Mouse (Mus musculus) urinary bladder, postnatal 25 days (tissue): ENCODE results near the gene Ptrh1.

Source experiments
- DNase-seq: peaks from one replicate; pipeline ENCODE4 v3.0.0; 2022; ENCODE audit warnings: low spot score

Ptrh1 gene

DNA sequence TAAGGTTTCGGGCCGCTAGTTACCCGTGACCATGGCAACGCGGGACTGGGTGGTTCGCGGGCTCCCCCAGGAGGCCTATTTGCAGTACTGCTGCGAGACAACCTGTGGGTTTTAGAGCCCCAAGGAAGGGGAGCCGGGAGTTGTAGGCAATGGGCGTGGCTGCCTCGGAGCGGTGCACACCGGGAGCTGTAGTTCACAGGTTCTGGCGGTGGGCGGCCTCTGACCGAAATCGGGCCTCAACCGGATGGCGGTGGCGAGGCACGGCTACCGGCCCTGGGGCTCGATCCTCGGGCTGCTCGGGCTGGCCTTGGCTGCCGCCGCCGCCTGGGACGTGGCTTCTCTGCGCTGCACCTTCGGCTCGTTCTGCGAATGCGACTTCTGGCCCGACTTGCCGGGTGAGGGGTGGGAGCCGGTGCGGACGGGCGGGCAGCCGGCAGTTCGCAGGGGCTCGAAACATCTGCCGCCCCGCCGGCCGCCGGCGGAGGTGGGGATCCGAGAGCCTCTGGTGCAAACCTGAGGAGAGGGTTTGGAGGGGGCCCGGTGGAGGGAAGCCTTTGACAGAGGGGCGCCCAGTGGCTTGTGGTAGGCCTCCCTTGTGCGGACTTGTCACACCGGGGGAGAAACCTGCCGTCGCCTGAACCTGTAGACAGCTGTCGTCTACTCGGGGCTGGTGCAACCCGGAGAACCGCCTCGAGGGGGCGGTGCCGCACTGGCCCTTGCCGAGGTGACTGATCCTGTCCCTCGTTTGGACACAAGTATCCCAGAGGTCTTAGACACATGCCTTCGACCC, 18.3 kb upstream of the Ptrh1 start, which contains the start of gene Tor2a:
Gene Tor2a, plus strand, starts transcription at position 179 of the 790 bp plus-strand sequence.
- DNase-seq = peak; percentile 95

DNA sequence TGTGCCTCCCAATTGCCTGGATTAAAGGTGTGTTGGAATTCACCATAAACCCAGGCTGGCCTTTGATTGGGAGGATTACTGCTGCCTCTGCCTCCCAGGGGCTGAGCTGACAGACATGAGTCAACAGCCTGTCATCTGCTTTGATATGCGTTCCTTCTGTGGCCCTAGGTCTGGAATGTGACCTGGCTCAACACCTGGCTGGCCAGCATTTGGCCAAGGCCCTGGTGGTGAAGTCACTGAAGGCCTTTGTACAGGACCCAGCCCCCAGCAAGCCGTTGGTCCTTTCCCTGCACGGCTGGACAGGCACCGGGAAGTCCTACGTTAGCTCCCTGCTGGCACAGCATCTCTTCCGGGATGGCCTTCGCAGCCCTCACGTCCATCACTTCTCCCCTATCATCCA, 17.1 kb upstream of the Ptrh1 start:
- DNase-seq = no peak

DNA sequence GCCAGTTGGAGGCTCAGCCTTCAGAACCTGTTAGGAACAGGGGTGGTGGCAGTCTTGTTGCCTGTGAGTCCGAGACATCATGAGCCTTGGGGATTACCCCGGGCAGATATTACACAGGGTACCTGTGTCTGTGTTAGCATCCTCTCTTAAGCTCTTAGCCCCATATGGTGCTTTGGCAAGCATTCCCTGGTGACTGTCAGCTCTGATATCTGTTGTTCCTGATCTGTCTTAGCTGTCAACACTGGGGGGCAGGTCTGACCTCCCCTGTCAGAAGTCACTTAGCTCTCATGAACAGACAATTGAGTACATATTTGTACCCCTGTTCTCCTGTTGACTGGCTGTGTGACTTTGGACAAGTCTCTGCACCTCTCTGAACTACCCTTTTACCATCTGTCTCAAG, 16.6 kb upstream of the Ptrh1 start:
- DNase-seq = no peak

DNA sequence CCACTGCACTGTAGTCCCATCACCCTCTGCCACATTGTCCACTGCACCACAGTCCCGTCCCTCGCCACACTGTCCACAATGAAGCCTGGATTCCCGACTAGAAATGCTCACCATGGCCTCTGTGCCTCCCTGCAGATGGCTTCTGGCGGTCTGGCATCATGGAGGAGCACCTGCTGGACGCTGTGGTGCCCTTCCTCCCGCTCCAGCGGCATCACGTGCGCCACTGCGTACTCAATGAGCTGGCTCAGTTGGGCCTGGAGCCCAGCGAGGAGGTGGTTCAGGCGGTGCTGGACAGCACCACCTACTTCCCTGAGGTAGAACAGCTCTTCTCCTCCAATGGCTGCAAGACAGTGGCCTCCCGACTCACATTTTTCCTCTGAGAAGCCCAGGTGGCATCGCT, 14.2 kb upstream of the Ptrh1 start:
- DNase-seq = no peak

DNA sequence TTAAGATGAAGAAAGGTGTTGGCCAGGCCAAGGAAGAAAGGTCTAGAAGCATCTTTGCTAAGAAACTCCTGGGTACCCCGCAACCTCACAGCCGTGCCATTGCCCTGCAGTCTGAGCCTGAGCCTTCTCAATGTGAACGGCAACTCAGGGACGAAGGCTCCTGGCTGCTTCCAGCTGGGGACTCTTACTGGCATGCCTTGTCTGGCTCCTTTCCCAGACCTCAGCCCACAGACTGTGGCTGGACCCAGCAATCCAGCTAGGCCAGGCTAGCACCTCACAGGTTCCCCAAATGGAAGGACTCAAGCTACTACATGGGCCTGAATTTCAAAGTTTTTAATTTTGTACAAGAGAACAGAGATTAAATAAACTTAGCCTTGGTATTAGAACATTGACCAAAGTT, 13.7 kb upstream of the Ptrh1 start:
- DNase-seq = no peak

DNA sequence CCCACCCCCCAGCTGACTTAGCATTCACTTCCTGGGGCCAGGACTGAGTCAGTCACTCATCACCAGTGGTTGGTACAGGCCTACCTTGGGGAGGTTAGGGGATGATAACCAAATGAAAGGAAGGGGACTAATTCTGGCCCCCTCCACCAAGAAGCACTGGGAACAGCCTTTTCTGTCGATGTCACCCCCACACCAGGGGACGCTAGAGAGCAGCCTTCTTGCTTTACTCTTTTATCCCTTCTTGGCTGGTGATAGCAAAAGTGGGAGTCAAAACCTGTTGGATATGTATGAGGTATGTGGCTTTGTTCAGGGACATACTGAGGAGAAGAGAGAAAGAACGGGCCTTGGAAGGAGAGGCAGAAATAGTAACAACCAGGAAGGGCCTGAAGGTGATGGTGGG, 12.2 kb upstream of the Ptrh1 start:
- no peak for DNase-seq

DNA sequence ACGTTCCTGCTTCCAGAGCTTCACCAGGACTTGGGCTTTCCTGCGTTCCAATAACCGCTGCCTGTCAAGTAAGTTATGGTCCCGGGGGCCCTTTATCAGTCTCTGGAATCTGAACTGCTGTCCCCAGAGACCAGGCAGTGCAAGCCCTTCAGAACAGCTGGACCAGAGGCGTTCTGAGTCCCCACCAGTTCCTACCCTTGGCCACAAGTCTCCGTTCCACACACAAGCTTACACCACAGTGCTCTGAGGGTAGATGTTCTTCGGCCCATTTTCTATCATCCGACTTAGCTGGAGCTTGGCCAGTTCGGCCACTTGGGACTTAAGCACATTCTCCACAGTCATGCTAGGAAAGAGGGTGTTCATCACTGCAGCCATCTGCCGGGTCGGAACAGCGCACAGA, 8.3 kb upstream of the Ptrh1 start:
- no peak for DNase-seq

DNA sequence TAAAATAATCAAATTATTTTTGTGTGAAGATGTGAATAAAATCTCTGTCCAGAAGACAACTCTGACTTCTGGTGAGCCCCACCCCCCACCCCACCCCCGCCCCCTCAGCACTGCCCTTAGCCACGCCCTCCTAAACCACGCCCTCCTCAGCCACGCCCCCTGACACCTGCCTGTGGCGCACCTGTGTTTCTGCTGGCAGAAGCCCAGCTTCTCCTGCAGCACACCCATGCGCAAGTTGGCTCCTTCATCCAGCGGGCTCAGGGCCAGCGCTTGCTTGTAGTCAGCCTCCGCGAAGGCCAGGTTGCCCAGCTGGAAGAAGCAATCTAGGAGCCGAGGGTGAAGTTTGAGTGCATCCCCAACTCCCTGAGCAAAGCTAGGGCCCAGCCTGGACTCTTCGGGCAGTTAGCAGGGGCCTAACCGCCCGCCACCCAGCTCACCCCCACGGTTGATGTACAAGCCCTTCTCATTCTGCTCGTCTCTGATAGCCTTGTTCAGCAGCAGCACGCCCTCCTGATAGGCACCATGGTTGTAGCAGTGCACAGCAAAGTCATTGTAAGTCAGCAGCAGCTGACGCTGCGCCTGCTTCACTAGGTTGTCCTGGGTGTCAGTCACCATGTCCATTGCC, 6.8 kb upstream of the Ptrh1 start:
- no peak for DNase-seq

GRCm38 (mm10) chr2:32769327-32770085, 6.1 kb upstream of the Ptrh1 start:
- DNase-seq = no peak

DNA sequence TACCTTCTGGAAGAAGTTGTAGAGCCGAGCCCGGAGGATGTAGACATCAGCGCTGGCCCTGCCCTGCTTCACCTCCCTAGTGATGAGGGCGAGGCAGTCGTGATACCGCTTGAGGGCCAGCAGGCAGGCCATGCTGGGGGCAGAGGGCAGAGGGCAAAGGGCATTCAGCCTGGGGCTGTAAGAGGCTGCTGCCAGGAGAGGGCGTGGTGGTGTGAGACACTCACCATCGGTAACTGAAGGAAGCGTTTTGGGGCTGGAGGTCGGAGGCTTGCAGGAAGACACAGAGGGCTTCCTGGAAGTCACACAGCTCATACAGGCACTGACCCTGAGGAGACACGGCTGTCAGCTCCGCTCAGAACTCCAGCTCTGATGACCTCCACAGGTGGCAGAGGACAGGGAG, 3.7 kb upstream of the Ptrh1 start:
- no peak for DNase-seq

- no peak for DNase-seq
Observed at GRCm38 (mm10) chr2:32772626-32773279, 2.8 kb upstream of the Ptrh1 start.

- DNase-seq = no peak
Observed at GRCm38 (mm10) chr2:32776192-32776591, 606 bp downstream of the Ptrh1 start.

GRCm38 (mm10) chr2:32778081-32778480, 2.5 kb downstream of the Ptrh1 start:
- DNase-seq = no peak

DNA sequence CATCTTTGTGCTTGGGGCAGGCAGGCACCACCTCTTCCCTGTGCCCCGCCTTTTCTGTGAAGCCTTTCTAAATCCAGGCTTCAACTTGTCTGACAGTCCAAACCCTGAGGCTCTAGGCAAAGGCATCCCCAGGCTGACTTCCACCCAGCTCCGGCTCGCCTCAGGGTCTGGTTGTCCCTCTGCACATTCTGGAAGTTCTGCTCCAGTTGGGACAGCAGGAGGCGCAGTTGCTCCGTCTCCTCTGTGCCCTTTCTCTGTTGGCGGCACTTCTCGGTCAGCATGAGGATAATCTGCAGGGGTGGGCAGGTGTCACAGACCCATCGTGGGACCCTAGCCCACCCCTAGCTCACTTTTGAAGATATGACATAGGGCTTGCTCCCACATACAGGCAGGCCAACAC, 3.5 kb downstream of the Ptrh1 start:
- peak; percentile 54 for DNase-seq

GRCm38 (mm10) chr2:32779714-32780113, 4.1 kb downstream of the Ptrh1 start:
- DNase-seq = no peak

GRCm38 (mm10) chr2:32781710-32782109, 6.1 kb downstream of the Ptrh1 start:
- DNase-seq = no peak

- DNase-seq = no peak
Observed at GRCm38 (mm10) chr2:32784048-32784681, 8.6 kb downstream of the Ptrh1 start, which contains the start of gene Cfap157. Cfap157 (minus strand) TSS chr2:32784428.

GRCm38 (mm10) chr2:32787176-32787575, 11.6 kb downstream of the Ptrh1 start:
- no peak for DNase-seq

DNA sequence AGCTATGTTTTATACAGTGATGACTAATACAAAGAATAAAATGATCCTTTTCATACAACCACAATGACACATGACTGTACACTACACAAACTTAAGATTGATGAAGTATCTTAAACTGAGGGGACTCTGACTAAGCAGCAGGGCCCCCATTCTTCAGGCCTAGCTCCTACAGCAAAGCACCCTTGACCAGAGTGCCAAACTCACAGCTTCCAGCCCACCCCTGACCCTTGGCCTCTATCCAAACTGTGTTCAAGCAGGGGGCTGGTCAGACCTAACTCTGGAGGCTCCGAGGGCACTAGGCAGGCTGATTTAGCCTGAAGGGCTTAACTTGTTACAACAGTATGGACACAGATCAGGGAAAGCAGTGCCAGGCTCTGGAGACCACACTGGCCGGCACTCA, 13.0 kb downstream of the Ptrh1 start:
- no peak for DNase-seq

DNA sequence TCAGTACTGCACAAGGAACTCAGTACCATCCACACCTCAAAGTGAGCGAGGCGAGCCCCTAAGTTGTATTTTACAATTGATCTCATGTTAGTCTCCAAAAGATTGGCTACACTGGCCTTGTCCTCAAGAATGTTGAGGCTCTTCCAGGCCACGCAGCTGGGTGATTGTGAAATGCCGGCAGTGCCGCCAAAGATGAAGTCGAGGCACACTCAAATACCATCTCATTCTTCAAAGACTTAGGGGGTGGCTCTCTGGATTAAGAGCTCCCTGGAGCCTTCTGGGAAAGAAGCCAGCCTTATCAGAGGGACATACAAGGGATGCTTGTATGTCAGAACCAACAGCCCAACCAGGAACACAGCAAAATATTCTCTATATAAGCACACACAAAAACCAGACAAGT, 15.7 kb downstream of the Ptrh1 start:
- DNase-seq = peak; percentile 33

- DNase-seq = no peak
Observed at GRCm38 (mm10) chr2:32795748-32796418, 20.3 kb downstream of the Ptrh1 start.
